Mouse (Mus musculus) forebrain, embryonic 13.5 days (tissue): ENCODE results near the gene Clec4e. TPM values are rescaled to one million over a fixed set of nuclear protein-coding genes. Genes with fewer than 3 reads are reported as not detected.
"Not testable (repeated sequence)": the region's sequence is repeated elsewhere in the genome, so short reads cannot be mapped to it uniquely, and the experiment has no call there.

ENCODE experiments used
- ATAC-seq: fragments of 200-750 bp; cut with Nextera tagmentation; 2 replicates; pipeline ENCODE4 v1.8.0; 2017
- H3K27ac ChIP-seq: fragments of 300-500 bp; sonication (generic); 2 replicates; pipeline ENCODE4 v1.5.1; 2015; ENCODE audit warnings: inconsistent platforms, mild to moderate bottlenecking, moderate library complexity
- H3K27me3 ChIP-seq: fragments of 300-500 bp; sonication (generic); 2 replicates; pipeline ENCODE4 v1.6.1; 2015; ENCODE audit warnings: mild to moderate bottlenecking, inconsistent platforms
- H3K36me3 ChIP-seq: fragments of 300-500 bp; sonication (generic); 2 replicates; pipeline ENCODE4 v1.6.1; 2015; ENCODE audit warnings: mild to moderate bottlenecking, inconsistent platforms; ENCODE audit not compliant: poor library complexity, severe bottlenecking
- H3K4me1 ChIP-seq: fragments of 300-500 bp; sonication (generic); 2 replicates; pipeline ENCODE4 v1.6.1; 2015; ENCODE audit warnings: inconsistent platforms
- H3K4me2 ChIP-seq: fragments of 300-500 bp; sonication (generic); 2 replicates; pipeline ENCODE4 v1.6.1; 2015; ENCODE audit warnings: inconsistent platforms, mild to moderate bottlenecking, moderate library complexity
- H3K4me3 ChIP-seq: fragments of 300-500 bp; sonication (generic); 2 replicates; pipeline ENCODE4 v1.5.1; 2015; ENCODE audit warnings: mild to moderate bottlenecking, inconsistent platforms
- H3K9ac ChIP-seq: fragments of 300-500 bp; sonication (generic); 2 replicates; pipeline ENCODE4 v1.6.1; 2015; ENCODE audit warnings: mild to moderate bottlenecking, inconsistent platforms
- H3K9me3 ChIP-seq: fragments of 300-500 bp; sonication (generic); replicated peaks from 2 replicates; pipeline ENCODE4 v1.6.1; 2016; ENCODE audit warnings: inconsistent platforms
- WGBS: fragments of 180-500 bp; shearing (Covaris S2); methylation state at CpG from one replicate; pipeline ENCODE4 v1.1.7; 2015; 5-methylcytosine and 5-hydroxymethylcytosine counted together
- polyA plus RNA-seq: library from polyadenylated mRNA; unstranded; fragments of >200 nt; fragmentation: Nextera tagmentation; extraction: Ambion mirVana; gene quantifications from 2 replicates; pipeline ENCODE4 v1.2.1, GENCODE M21; 2015

The Clec4e gene
- not detected in 2 replicates for polyA plus RNA-seq

GRCm38 (mm10) chr6:123289753-123290152, at the start of gene Clec4e:
TSS of gene Clec4e (minus strand) at chr6:123289870.
- Histone ChIP-seq H3K9ac (no peak within 1 kb of the TSS), H3K4me1 (no peaks in the 10 kb centered on the region), H3K4me3 (no peak within 1 kb of the TSS), H3K9me3 (no peaks in the 10 kb centered on the region), H3K4me2 (no peak within 1 kb of the TSS), H3K27me3 (no peaks in the 10 kb centered on the region), H3K27ac (no peak within 1 kb of the TSS), H3K36me3 (no peaks in the 10 kb centered on the region)
- ATAC-seq: no peak
- 85% methylated on average over 4 of the region's 4 CpGs for WGBS

- Histone ChIP-seq H3K4me3 (no peak overlapping the region), H3K9me3 (no peaks in the 10 kb centered on the region), H3K27ac (no peak overlapping the region), H3K27me3 (no peaks in the 10 kb centered on the region), H3K9ac (no peak overlapping the region), H3K4me2 (no peak overlapping the region), H3K36me3 (no peaks in the 10 kb centered on the region), H3K4me1 (no peaks in the 10 kb centered on the region)
- 27% methylated on average over 2 of the region's 2 CpGs for WGBS
- no peak for ATAC-seq
Observed at GRCm38 (mm10) chr6:123332503-123332902, 42.8 kb upstream of the Clec4e start.

GRCm38 (mm10) chr6:123308033-123308432, 18.4 kb upstream of the Clec4e start, which contains the start of gene Vmn2r19:
TSS of gene Vmn2r19 (plus strand) at chr6:123308333.
- ATAC-seq: no peak
- Histone ChIP-seq H3K4me1 (no peaks in the 10 kb centered on the region), H3K4me2 (no peak within 1 kb of the TSS), H3K36me3 (no peaks in the 10 kb centered on the region), H3K4me3 (no peak within 1 kb of the TSS), H3K9ac (no peak within 1 kb of the TSS), H3K27ac (no peak within 1 kb of the TSS), H3K9me3 (no peaks in the 10 kb centered on the region), H3K27me3 (no peaks in the 10 kb centered on the region)
- 89% methylated on average over 2 of the region's 2 CpGs for WGBS

GRCm38 (mm10) chr6:123306315-123306714, 16.6 kb upstream of the Clec4e start:
- H3K9me3 ChIP-seq, H3K9ac ChIP-seq, ATAC-seq, H3K4me2 ChIP-seq, H3K4me3 ChIP-seq, H3K36me3 ChIP-seq, H3K27ac ChIP-seq, H3K27me3 ChIP-seq, H3K4me1 ChIP-seq: not testable (repeated sequence)
- 88% methylated on average over 7 of the region's 7 CpGs for WGBS

- no peak overlapping the region for H3K27ac ChIP-seq
- no peak overlapping the region for H3K4me2 ChIP-seq
- 66% methylated on average over 1 of the region's 1 CpGs for WGBS
- ATAC-seq: no peak
- H3K4me3 ChIP-seq: no peak overlapping the region
- H3K4me1 ChIP-seq: no peaks in the 10 kb centered on the region
- no peaks in the 10 kb centered on the region for H3K9me3 ChIP-seq
- no peak overlapping the region for H3K9ac ChIP-seq
- H3K36me3 ChIP-seq: no peaks in the 10 kb centered on the region
- no peaks in the 10 kb centered on the region for H3K27me3 ChIP-seq
Observed at GRCm38 (mm10) chr6:123296687-123297086, 7.0 kb upstream of the Clec4e start.

GRCm38 (mm10) chr6:123293509-123293908, 3.8 kb upstream of the Clec4e start:
- H3K4me1 ChIP-seq, ATAC-seq, H3K4me2 ChIP-seq, H3K4me3 ChIP-seq, H3K36me3 ChIP-seq, H3K9me3 ChIP-seq, H3K27me3 ChIP-seq, H3K9ac ChIP-seq, H3K27ac ChIP-seq: not testable (repeated sequence)
- 92% methylated on average over 11 of the region's 11 CpGs for WGBS

- no peak overlapping the region for H3K4me2 ChIP-seq
- no peaks in the 10 kb centered on the region for H3K27me3 ChIP-seq
- no peak overlapping the region for H3K9ac ChIP-seq
- no peaks in the 10 kb centered on the region for H3K36me3 ChIP-seq
- H3K27ac ChIP-seq: no peak overlapping the region
- no peak overlapping the region for H3K4me3 ChIP-seq
- no peak for ATAC-seq
- no peaks in the 10 kb centered on the region for H3K9me3 ChIP-seq
- no peaks in the 10 kb centered on the region for H3K4me1 ChIP-seq
- WGBS: 94% methylated on average over 1 of the region's 1 CpGs
Observed at GRCm38 (mm10) chr6:123292751-123293400, 3.2 kb upstream of the Clec4e start.

- no peaks in the 10 kb centered on the region for H3K4me1 ChIP-seq
- no peaks in the 10 kb centered on the region; the same call in 1 of the 2 replicates for H3K9me3 ChIP-seq
- 89% methylated on average over 10 of the region's 10 CpGs for WGBS
- no peak overlapping the region for H3K4me3 ChIP-seq
- no peaks in the 10 kb centered on the region for H3K27me3 ChIP-seq
- no peak for ATAC-seq
- no peak overlapping the region for H3K9ac ChIP-seq
- no peak overlapping the region for H3K4me2 ChIP-seq
- H3K36me3 ChIP-seq: no peaks in the 10 kb centered on the region
- H3K27ac ChIP-seq: no peak overlapping the region
Observed at GRCm38 (mm10) chr6:123288931-123289330, 739 bp downstream of the Clec4e start.

- no peaks in the 10 kb centered on the region; the same call in 1 of the 2 replicates for H3K9me3 ChIP-seq
- 88% methylated on average over 2 of the region's 2 CpGs for whole genome bisulfite sequencing
- ATAC-seq: no peak
Observed at GRCm38 (mm10) chr6:123286311-123286710, 3.4 kb downstream of the Clec4e start.

GRCm38 (mm10) chr6:123279443-123279842, 10.2 kb downstream of the Clec4e start:
- no peaks in the 10 kb centered on the region for H3K36me3 ChIP-seq
- WGBS: 97% methylated on average over 2 of the region's 2 CpGs
- no peak overlapping the region for H3K4me3 ChIP-seq
- no peaks in the 10 kb centered on the region for H3K27me3 ChIP-seq
- ATAC-seq: no peak
- no peaks in the 10 kb centered on the region; the same call in 1 of the 2 replicates for H3K9me3 ChIP-seq
- no peaks in the 10 kb centered on the region for H3K4me1 ChIP-seq
- H3K9ac ChIP-seq: no peak overlapping the region
- no peak overlapping the region for H3K4me2 ChIP-seq
- no peak overlapping the region for H3K27ac ChIP-seq

More at GRCm38 (mm10) chr6:123286311-123286710, 3.4 kb downstream of the Clec4e start:
- Histone ChIP-seq H3K9ac (no peak overlapping the region), H3K27ac (no peak overlapping the region), H3K36me3 (no peaks in the 10 kb centered on the region), H3K4me3 (no peak overlapping the region), H3K4me2 (no peak overlapping the region), H3K27me3 (no peaks in the 10 kb centered on the region), H3K4me1 (no peaks in the 10 kb centered on the region)

GRCm38 (mm10) chr6:123266945-123267344, 22.7 kb downstream of the Clec4e start:
- ATAC-seq: no peak

GRCm38 (mm10) chr6:123265809-123266208, 23.9 kb downstream of the Clec4e start:
- no peaks in the 10 kb centered on the region for H3K27me3 ChIP-seq
- H3K9me3 ChIP-seq: no peaks in the 10 kb centered on the region
- H3K4me2 ChIP-seq: no peak overlapping the region
- no peak overlapping the region for H3K9ac ChIP-seq
- no peak for ATAC-seq
- no peak overlapping the region for H3K27ac ChIP-seq
- no peaks in the 10 kb centered on the region for H3K36me3 ChIP-seq
- 93% methylated on average over 4 of the region's 4 CpGs for WGBS
- H3K4me3 ChIP-seq: no peak overlapping the region
- H3K4me1 ChIP-seq: no peaks in the 10 kb centered on the region

More at GRCm38 (mm10) chr6:123266945-123267344, 22.7 kb downstream of the Clec4e start:
- WGBS: 89% methylated on average over 5 of the region's 5 CpGs
- H3K9ac ChIP-seq: no peak overlapping the region
- H3K4me2 ChIP-seq: no peak overlapping the region
- no peaks in the 10 kb centered on the region for H3K9me3 ChIP-seq
- no peak overlapping the region for H3K27ac ChIP-seq
- H3K4me1 ChIP-seq: no peaks in the 10 kb centered on the region
- H3K36me3 ChIP-seq: no peaks in the 10 kb centered on the region
- no peak overlapping the region for H3K4me3 ChIP-seq
- H3K27me3 ChIP-seq: no peaks in the 10 kb centered on the region

- no peak for ATAC-seq
Observed at GRCm38 (mm10) chr6:123264194-123264593, 25.5 kb downstream of the Clec4e start.

More at GRCm38 (mm10) chr6:123264194-123264593, 25.5 kb downstream of the Clec4e start:
- Histone ChIP-seq H3K9ac (no peak overlapping the region), H3K4me2 (no peak overlapping the region), H3K27ac (no peak overlapping the region), H3K27me3 (no peaks in the 10 kb centered on the region), H3K9me3 (no peaks in the 10 kb centered on the region), H3K4me3 (no peak overlapping the region), H3K36me3 (no peaks in the 10 kb centered on the region), H3K4me1 (no peaks in the 10 kb centered on the region)
- 91% methylated on average over 3 of the region's 3 CpGs for WGBS
